Mouse (Mus musculus) heart, embryonic 12.5 days (tissue): ENCODE measurements around the gene Unc93a2. TPM values are rescaled to one million over a fixed set of nuclear protein-coding genes. Genes with fewer than 3 reads are reported as not detected.
"Not testable (repeated sequence)": the region's sequence is repeated elsewhere in the genome, so short reads cannot be mapped to it uniquely, and the experiment has no call there.

ENCODE experiments used
- ATAC-seq: fragments of 200-750 bp; cut with Nextera tagmentation; 2 replicates; pipeline ENCODE4 v1.8.0; 2017; ENCODE audit warnings: moderate TSS enrichment, moderate library complexity; ENCODE audit not compliant: insufficient number of reproducible peaks, low FRiP score
- H3K27ac ChIP-seq: fragments of 300-500 bp; sonication (generic); 2 replicates; pipeline ENCODE4 v1.5.1; 2016; ENCODE audit warnings: mild to moderate bottlenecking, moderate library complexity; ENCODE audit not compliant: poor library complexity, severe bottlenecking
- H3K27me3 ChIP-seq: fragments of 300-500 bp; sonication (generic); replicated peaks from 2 replicates; pipeline ENCODE4 v1.6.1; 2016; ENCODE audit warnings: mild to moderate bottlenecking, moderate library complexity
- H3K36me3 ChIP-seq: fragments of 300-500 bp; sonication (generic); 2 replicates; pipeline ENCODE4 v1.6.1; 2016; ENCODE audit warnings: mild to moderate bottlenecking, moderate library complexity
- H3K4me1 ChIP-seq: fragments of 300-500 bp; sonication (generic); replicated peaks from 2 replicates; pipeline ENCODE4 v1.6.1; 2016; ENCODE audit warnings: mild to moderate bottlenecking
- H3K4me2 ChIP-seq: fragments of 300-500 bp; sonication (generic); 2 replicates; pipeline ENCODE4 v1.6.1; 2016; ENCODE audit warnings: mild to moderate bottlenecking, moderate library complexity
- H3K4me3 ChIP-seq: fragments of 300-500 bp; sonication (generic); 2 replicates; pipeline ENCODE4 v1.5.1; 2016; ENCODE audit warnings: mild to moderate bottlenecking
- H3K9ac ChIP-seq: fragments of 300-500 bp; sonication (generic); 2 replicates; pipeline ENCODE4 v1.6.1; 2016; ENCODE audit warnings: mild to moderate bottlenecking, moderate library complexity
- H3K9me3 ChIP-seq: fragments of 300-500 bp; sonication (generic); replicated peaks from 2 replicates; pipeline ENCODE4 v1.6.1; 2016; ENCODE audit warnings: mild to moderate bottlenecking, moderate library complexity
- WGBS: fragments of 180-500 bp; shearing (Covaris S2); methylation state at CpG from one replicate; pipeline ENCODE4 v1.1.7; 2016; 5-methylcytosine and 5-hydroxymethylcytosine counted together
- polyA plus RNA-seq: library from polyadenylated mRNA; unstranded; fragments of >200 nt; fragmentation: Nextera tagmentation; extraction: Ambion mirVana; gene quantifications from 2 replicates; pipeline ENCODE4 v1.2.1, GENCODE M21; 2016

Unc93a2 gene
- polyA plus RNA-seq, 1 experiment from 2014 or later, result not detected

- H3K27ac ChIP-seq, H3K4me3 ChIP-seq, H3K4me2 ChIP-seq, H3K9ac ChIP-seq, H3K36me3 ChIP-seq, ATAC-seq, H3K9me3 ChIP-seq, H3K27me3 ChIP-seq, H3K4me1 ChIP-seq: not testable (repeated sequence)
- 69% methylated on average over 6 of the region's 6 CpGs for WGBS
Observed at GRCm38 (mm10) chr17:7319789-7320188, 65.5 kb downstream of the Unc93a2 start.

GRCm38 (mm10) chr17:7315693-7316382 is 69.4 kb downstream of the Unc93a2 start:
- not testable (repeated sequence) for H3K27ac ChIP-seq, H3K4me1 ChIP-seq, H3K9me3 ChIP-seq, H3K27me3 ChIP-seq, H3K4me2 ChIP-seq, H3K4me3 ChIP-seq, H3K9ac ChIP-seq, ATAC-seq, H3K36me3 ChIP-seq
- 60% methylated on average over 7 of the region's 8 CpGs for WGBS

Other genes with a start within 250 kb of the Unc93a2 start
- gene Rps6ka2, start 215.3 kb downstream of the Unc93a2 start, polyA plus RNA-seq, result 62.5 and 68.8 TPM in 2 replicates
- not detected in 2 replicates for gene Tcp10a, start 60.8 kb downstream of the Unc93a2 start, polyA plus RNA-seq
- gene Ttll2, start 32.8 kb downstream of the Unc93a2 start, polyA plus RNA-seq, result not detected in 2 replicates
- not detected in 2 replicates for gene Gm49630, start 13.5 kb downstream of the Unc93a2 start, polyA plus RNA-seq